Mouse (Mus musculus) ES-E14 (cell line): ENCODE measurements around the gene Arntl.

Source experiments
- CHD2 ChIP-seq: IDR thresholded peaks from 2 replicates; pipeline ENCODE4 v1.6.1; 2014; ENCODE audit warnings: mild to moderate bottlenecking, low read depth, low read length, inconsistent platforms
- ZC3H11A ChIP-seq: IDR thresholded peaks from 2 replicates; pipeline ENCODE4 v1.6.1; 2012; ENCODE audit warnings: low read depth, mild to moderate bottlenecking, inconsistent platforms, low read length, borderline replicate concordance
- ZNF384 ChIP-seq: IDR thresholded peaks from 2 replicates; pipeline ENCODE4 v1.6.1; 2012; ENCODE audit warnings: low read depth, low read length, inconsistent platforms

DNA sequence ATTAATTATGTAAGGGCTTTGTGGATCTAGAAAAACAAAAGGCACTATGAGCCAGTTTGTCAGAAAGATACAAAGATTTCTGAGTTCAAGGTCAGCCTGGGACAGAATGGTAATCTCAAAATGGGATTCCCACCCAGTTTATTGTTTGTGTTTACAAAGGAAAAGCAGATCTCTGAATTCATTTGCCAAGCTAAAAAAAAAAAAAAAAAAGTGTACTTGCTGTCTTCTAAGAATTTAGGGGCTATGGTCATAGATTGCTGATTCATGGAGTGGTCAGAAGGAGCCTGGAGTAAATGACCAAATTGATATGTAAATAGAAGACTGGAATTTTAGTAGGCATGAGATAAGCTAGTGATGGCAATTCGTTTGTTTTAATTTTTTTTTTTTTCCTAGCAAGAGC is 112.9 kb downstream of the Arntl start:
- no peak for TF ChIP-seq CHD2
- TF ChIP-seq ZNF384: peak; percentile 54
- TF ChIP-seq ZC3H11A: no peak
